Mouse (Mus musculus) CH12.LX (cell line): ENCODE data around the gene Pkp3. TPM values are rescaled to one million over a fixed set of nuclear protein-coding genes. Genes with fewer than 3 reads are reported as not detected.

Experiments used
- DNase-seq: peaks from one replicate; pipeline ENCODE4 v3.0.0-alpha.2; 2013; ENCODE audit errors: extremely low read depth
- H3K27ac ChIP-seq: 2 replicates; pipeline ENCODE4 v1.5.1; 2012; ENCODE audit warnings: low read depth, mild to moderate bottlenecking, control low read depth, moderate library complexity; ENCODE audit not compliant: insufficient read depth
- H3K27me3 ChIP-seq: replicated peaks from 2 replicates; pipeline ENCODE3; 2012; ENCODE audit warnings: inconsistent platforms
- H3K36me3 ChIP-seq, 2 experiments: replicated peaks in 1 of 2; 2 replicates each; pipeline versions ENCODE3 to v1.6.1; 2012; ENCODE audit warnings: inconsistent platforms in 1 of 2, low read length in 1 of 2, mild to moderate bottlenecking in 1 of 2, mixed read lengths in 1 of 2, moderate library complexity in 1 of 2; ENCODE audit not compliant: control insufficient read depth in 1 of 2, insufficient read depth in 1 of 2
- H3K4me1 ChIP-seq, 2 experiments: 2 replicates each; pipeline ENCODE4 v1.6.1; 2012; ENCODE audit warnings: inconsistent platforms in 1 of 2, moderate library complexity in 1 of 2; ENCODE audit not compliant: insufficient read depth in 2 of 2, control insufficient read depth in 1 of 2
- H3K4me2 ChIP-seq: 2 replicates; pipeline ENCODE4 v1.6.1; 2012; ENCODE audit warnings: low read depth, mild to moderate bottlenecking, control low read depth; ENCODE audit not compliant: poor library complexity, insufficient read depth, severe bottlenecking
- H3K4me3 ChIP-seq, 3 experiments: fragments of 150-350 bp in 1 of 3; sonication (generic) in 1 of 3; replicated peaks in 1 of 3; 2 replicates each; pipeline versions ENCODE3 to v1.5.1; 2011 to 2012; ENCODE audit warnings: low read depth in 2 of 3, low read length in 2 of 3, mild to moderate bottlenecking in 2 of 3, moderate library complexity in 2 of 3, control low read depth in 1 of 3, improper control_type of control experiment in 1 of 3, inconsistent platforms in 1 of 3, mixed read lengths in 1 of 3; ENCODE audit not compliant: poor library complexity in 1 of 3
- H3K79me2 ChIP-seq: replicated peaks from 2 replicates; pipeline ENCODE4 v1.6.1; 2012; ENCODE audit warnings: mild to moderate bottlenecking, moderate library complexity; ENCODE audit not compliant: control insufficient read depth, poor library complexity, insufficient read depth, severe bottlenecking; ENCODE audit errors: extremely low read depth
- H3K9ac ChIP-seq: 2 replicates; pipeline ENCODE4 v1.6.1; 2012; ENCODE audit warnings: low read depth, mild to moderate bottlenecking, control low read depth, moderate library complexity; ENCODE audit not compliant: insufficient read depth
- H3K9me3 ChIP-seq: replicated peaks from 2 replicates; pipeline ENCODE3; 2012; ENCODE audit warnings: low read length, inconsistent platforms, mixed read lengths
- CHD1 ChIP-seq: IDR thresholded peaks from 2 replicates; pipeline ENCODE4 v1.6.1; 2012; ENCODE audit warnings: low read depth, low read length, improper control_type of control experiment, inconsistent platforms
- CHD2 ChIP-seq: IDR thresholded peaks from 2 replicates; pipeline ENCODE4 v1.6.1; 2011; ENCODE audit warnings: low read length, improper control_type of control experiment
- CTCF ChIP-seq, 2 experiments: IDR thresholded peaks in 1 of 2; conservative IDR thresholded peaks in 1 of 2; 2 replicates each; pipeline ENCODE4 v1.5.1; 2011 to 2012; ENCODE audit warnings: low read depth in 2 of 2, low read length in 2 of 2, improper control_type of control experiment in 1 of 2, inconsistent platforms in 1 of 2, mild to moderate bottlenecking in 1 of 2, moderate library complexity in 1 of 2
- E2F4 ChIP-seq: IDR thresholded peaks from 2 replicates; pipeline ENCODE4 v1.6.1; 2011; ENCODE audit warnings: low read depth, low read length, improper control_type of control experiment; ENCODE audit not compliant: insufficient replicate concordance
- EP300 ChIP-seq: IDR thresholded peaks from 2 replicates; pipeline ENCODE4 v1.6.1; 2011; ENCODE audit warnings: low read length, improper control_type of control experiment
- ETS1 ChIP-seq: conservative IDR thresholded peaks from 2 replicates; pipeline ENCODE4 v1.6.1; 2012; ENCODE audit warnings: low read depth, mild to moderate bottlenecking, inconsistent platforms, low read length, improper control_type of control experiment, moderate library complexity
- MAX ChIP-seq: IDR thresholded peaks from 2 replicates; pipeline ENCODE4 v1.6.1; 2011; ENCODE audit warnings: low read length, improper control_type of control experiment
- MEF2A ChIP-seq: IDR thresholded peaks from 2 replicates; pipeline ENCODE4 v1.6.1; 2014; ENCODE audit warnings: low read depth, mild to moderate bottlenecking, inconsistent platforms, low read length, improper control_type of control experiment, borderline replicate concordance
- POLR2A ChIP-seq: IDR thresholded peaks from 2 replicates; pipeline ENCODE4 v1.6.1; 2011; ENCODE audit warnings: low read depth, mild to moderate bottlenecking, improper control_type of control experiment, low read length
- RAD21 ChIP-seq: IDR thresholded peaks from 2 replicates; pipeline ENCODE4 v1.6.1; 2011; ENCODE audit warnings: low read depth, mild to moderate bottlenecking, low read length, improper control_type of control experiment, moderate library complexity
- SIN3A ChIP-seq: IDR thresholded peaks from 2 replicates; pipeline ENCODE4 v1.6.1; 2012; ENCODE audit warnings: low read length, improper control_type of control experiment, inconsistent platforms
- TBP ChIP-seq: conservative IDR thresholded peaks from 2 replicates; pipeline ENCODE4 v1.6.1; 2011; ENCODE audit warnings: low read depth, low read length, improper control_type of control experiment
- TCF12 ChIP-seq: IDR thresholded peaks from 2 replicates; pipeline ENCODE4 v1.6.1; 2014; ENCODE audit warnings: low read depth, mild to moderate bottlenecking, inconsistent platforms, low read length, improper control_type of control experiment
- USF1 ChIP-seq: IDR thresholded peaks from 2 replicates; pipeline ENCODE4 v1.6.1; 2014; ENCODE audit warnings: low read depth, mild to moderate bottlenecking, inconsistent platforms, low read length, improper control_type of control experiment
- USF2 ChIP-seq: conservative IDR thresholded peaks from 2 replicates; pipeline ENCODE4 v1.6.1; 2011; ENCODE audit warnings: low read depth, low read length, improper control_type of control experiment
- dilution Hi-C: fragments of 300-500 bp; cut with MboI; formaldehyde crosslinking; loops from 2 replicates; pipeline ENCODE4 v1.14.3; 2020; ENCODE audit warnings: low sequenced_read_pairs; ENCODE audit not compliant: extremely low pct_unique_long_range_greater_than_20kb, extremely low pct_ligation_motif_present
- in situ Hi-C: fragments of 300-500 bp; cut with MboI; formaldehyde crosslinking; loops from 3 replicates; pipeline ENCODE4 v1.14.3; 2019; ENCODE audit warnings: low sequenced_read_pairs, low pct_ligation_motif_present, low pct_unique_long_range_greater_than_20kb, mixed read lengths
- polyA plus RNA-seq: library from polyadenylated mRNA; unstranded; fragments of >175 nt; gene quantifications from 2 replicates; pipeline ENCODE4 v1.2.1, GENCODE M21; 2012; ENCODE audit warnings: low read depth; ENCODE audit not compliant: insufficient read length
- total RNA-seq, 2 experiments: library from RNA; depleted of rRNA; stranded (reverse); fragments of 300-350 nt in 1 of 2; fragments of >200 nt in 1 of 2; gene quantifications; 2 replicates each; pipeline ENCODE4 v1.2.3; 2012 to 2014

The Pkp3 gene
- total and polyA plus RNA-seq, 3 experiments: 25.3 to 63.1 (median 37.8) TPM

- Histone ChIP-seq H3K4me2 (no peak overlapping the region), H3K27ac (no peak overlapping the region), H3K27me3 (peaks cover 10% of the 10 kb centered on the region), H3K79me2 (no peaks in the 10 kb centered on the region), H3K9me3 (peaks cover 4% of the 10 kb centered on the region), H3K4me3 (no peak overlapping the region), H3K9ac (no peak overlapping the region), H3K4me1 (peaks cover 8 to 23% of the 10 kb centered on the region in 2 experiments), H3K36me3 (no peaks in the 10 kb centered on the region)
- in situ Hi-C loops: loop anchor here (5.0 kb wide), 1 partner anchor 37 kb away; the partner anchor contains the start of gene Ifitm3
- TF ChIP-seq E2F4: no peak
- DNase-seq: no peak
- dilution Hi-C loops: no loop called here
These were observed 28.7 kb upstream of the Pkp3 start for GRCm38 (mm10) chr7:141049326-141049725.

GRCm38 (mm10) chr7:141051060-141051685 lies 26.8 kb upstream of the Pkp3 start:
- in situ Hi-C loops: loop anchor here (5.0 kb wide), 3 partner anchors 36 to 204 kb away; partner anchors contain the start of genes Gm45717, Ifitm2, Odf3 and Scgb1c1
- Histone ChIP-seq H3K4me1 (peaks cover 8 to 23% of the 10 kb centered on the region in 2 experiments; a peak in 3 of 4 replicates), H3K79me2 (no peaks in the 10 kb centered on the region), H3K4me3 (no peak overlapping the region), H3K9me3 (peaks cover 9% of the 10 kb centered on the region), H3K27ac (no peak overlapping the region)
- TF ChIP-seq MAX (no peak), TBP (no peak), MEF2A (no peak), CHD1 (no peak)
- TF ChIP-seq, all 38 proteins: peak for 0
- Histone ChIP-seq H3K4me2 (no peak overlapping the region), H3K36me3 (no peaks in the 10 kb centered on the region), H3K9ac (no peak overlapping the region), H3K27me3 (peaks cover 8% of the 10 kb centered on the region)
- dilution Hi-C loops: no loop called here
- DNase-seq: no peak

- H3K4me1 ChIP-seq: peaks cover 3 to 20% of the 10 kb centered on the region in 2 experiments; a peak in 3 of 4 replicates
- H3K36me3 ChIP-seq: no peaks in the 10 kb centered on the region
- no peaks in the 10 kb centered on the region for H3K79me2 ChIP-seq
- no peak overlapping the region for H3K4me3 ChIP-seq
- TF ChIP-seq ETS1 (no peak), CHD2 (no peak), EP300 (no peak), POLR2A (no peak), USF2 (no peak), RAD21 (no peak), CTCF (conservative IDR thresholded peaks at IDR 0.05 in 1 of 2, IDR thresholded peaks at IDR 0.05 in 1 of 2; ENCODE audit: low read depth in 2 of 2, low read length in 2 of 2) (no peak), SIN3A (no peak), TBP (no peak), TCF12 (no peak), USF1 (no peak), MEF2A (no peak)
- peaks cover 16% of the 10 kb centered on the region for H3K9me3 ChIP-seq
- H3K27ac ChIP-seq: no peak overlapping the region
- dilution Hi-C loops: no loop called here
- no peak for DNase-seq
- H3K4me2 ChIP-seq: no peak overlapping the region
- peaks cover 8% of the 10 kb centered on the region for H3K27me3 ChIP-seq
- no peak overlapping the region for H3K9ac ChIP-seq
- in situ Hi-C loops: loop anchor here (5.0 kb wide), 3 partner anchors 35 to 205 kb away; partner anchors contain the start of genes Gm45717, Ifitm2, Odf3 and Scgb1c1
These were observed 26.0 kb upstream of the Pkp3 start for GRCm38 (mm10) chr7:141052016-141052415.
